Mouse (Mus musculus) megakaryocyte, embryonic 14.5 days (primary cell): Measurements from ENCODE around the gene Pin1rt1.

Source experiments
- FLI1 ChIP-seq: IDR thresholded peaks from 2 replicates; pipeline ENCODE4 v1.6.1; 2012; ENCODE audit warnings: low read length, inconsistent platforms, mixed read lengths
- GATA1 ChIP-seq: IDR thresholded peaks from 3 replicates; pipeline ENCODE4 v1.6.1; 2012; ENCODE audit warnings: mixed read lengths, low read length, inconsistent platforms, borderline replicate concordance

GRCm38 (mm10) chr2:104741015-104741758 lies 25.0 kb upstream of the Pin1rt1 start:
- TF ChIP-seq GATA1 (no peak), FLI1 (no peak)
